Mouse (Mus musculus): ENCODE measurements at regions not wholly inside any gene's neighbourhood (a gene's known extent, or its start where the extent isn't known, plus 50 kb on each side); places are given as distances from the start of the nearest gene placed in this dataset.

GRCm38 (mm10) chr2:161362325-161362724 lies 253.4 kb upstream of the Chd6 start:
- no peak for ATAC-seq
- no peaks in the 10 kb centered on the region for H3K27me3 ChIP-seq (replicated peaks; ENCODE audit: control insufficient read depth, insufficient read depth, low read length)
- H3K4me2 ChIP-seq (ENCODE audit: low read length), result no peak overlapping the region
- 63% methylated on average over 3 of the region's 3 CpGs for WGBS
- no peak overlapping the region for H3K9ac ChIP-seq (replicated peaks; ENCODE audit: low read depth, low read length)
- H3K27ac ChIP-seq (ENCODE audit: low read length), result no peak overlapping the region
- no peaks in the 10 kb centered on the region for H3K9me3 ChIP-seq (ENCODE audit: control insufficient read depth, low read length)
- H3K36me3 ChIP-seq (ENCODE audit: control insufficient read depth, insufficient read depth), result no peaks in the 10 kb centered on the region
- H3K4me1 ChIP-seq (replicated peaks; ENCODE audit: control insufficient read depth, insufficient read depth, low read length), result peaks cover 7% of the 10 kb centered on the region
- H3K4me3 ChIP-seq (replicated peaks; ENCODE audit: low read length), result no peak overlapping the region

- no peak overlapping the region for H3K27ac ChIP-seq (ENCODE audit: low read length)
- H3K27me3 ChIP-seq (replicated peaks; ENCODE audit: control insufficient read depth, insufficient read depth, low read length), result no peaks in the 10 kb centered on the region
- 9% methylated on average over 4 of the region's 4 CpGs for WGBS
- H3K36me3 ChIP-seq (ENCODE audit: control insufficient read depth, insufficient read depth), result no peaks in the 10 kb centered on the region
- H3K9ac ChIP-seq (replicated peaks; ENCODE audit: low read depth, low read length), result no peak overlapping the region
- H3K4me1 ChIP-seq (replicated peaks; ENCODE audit: control insufficient read depth, insufficient read depth, low read length), result peaks cover 10% of the 10 kb centered on the region
- H3K9me3 ChIP-seq (ENCODE audit: control insufficient read depth, low read length), result no peaks in the 10 kb centered on the region
- peak; percentile 93 for ATAC-seq
- H3K4me3 ChIP-seq (replicated peaks; ENCODE audit: low read length), result no peak overlapping the region
- no peak overlapping the region for H3K4me2 ChIP-seq (ENCODE audit: low read length)
Measured at GRCm38 (mm10) chr2:161349110-161349509, 240.2 kb upstream of the Chd6 start.

DNA sequence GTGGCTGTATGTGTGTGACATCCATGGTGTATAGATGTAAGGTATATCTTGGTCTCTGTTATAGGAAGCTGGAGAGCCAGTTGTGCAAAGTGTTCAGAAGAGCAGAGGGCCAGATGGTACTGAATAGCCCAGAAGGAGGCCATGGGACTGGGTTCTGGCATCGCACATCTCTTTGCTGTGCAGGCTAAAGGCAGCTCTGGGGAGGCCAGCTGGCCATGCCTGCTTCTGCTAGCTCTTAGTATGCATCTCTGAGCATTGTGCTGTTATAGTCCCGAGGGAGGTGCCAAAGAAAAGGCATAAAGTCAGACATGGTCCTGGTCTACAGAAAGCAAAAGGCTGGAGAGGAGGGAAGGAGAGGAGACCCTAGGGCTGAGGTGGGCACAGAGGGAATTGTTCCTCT lies 235.1 kb upstream of the Chd6 start:
- H3K36me3 ChIP-seq (ENCODE audit: control insufficient read depth, insufficient read depth), result no peaks in the 10 kb centered on the region
- H3K4me2 ChIP-seq (ENCODE audit: low read length), result no peak overlapping the region
- ATAC-seq, result no peak
- H3K27me3 ChIP-seq (replicated peaks; ENCODE audit: control insufficient read depth, insufficient read depth, low read length), result no peaks in the 10 kb centered on the region
- H3K4me1 ChIP-seq (replicated peaks; ENCODE audit: control insufficient read depth, insufficient read depth, low read length), result peaks cover 45% of the 10 kb centered on the region
- no peak overlapping the region for H3K9ac ChIP-seq (replicated peaks; ENCODE audit: low read depth, low read length)
- H3K27ac ChIP-seq (ENCODE audit: low read length), result no peak overlapping the region
- H3K9me3 ChIP-seq (ENCODE audit: control insufficient read depth, low read length), result no peaks in the 10 kb centered on the region
- H3K4me3 ChIP-seq (replicated peaks; ENCODE audit: low read length), result no peak overlapping the region
- WGBS, result 58% methylated on average over 2 of the region's 2 CpGs

DNA sequence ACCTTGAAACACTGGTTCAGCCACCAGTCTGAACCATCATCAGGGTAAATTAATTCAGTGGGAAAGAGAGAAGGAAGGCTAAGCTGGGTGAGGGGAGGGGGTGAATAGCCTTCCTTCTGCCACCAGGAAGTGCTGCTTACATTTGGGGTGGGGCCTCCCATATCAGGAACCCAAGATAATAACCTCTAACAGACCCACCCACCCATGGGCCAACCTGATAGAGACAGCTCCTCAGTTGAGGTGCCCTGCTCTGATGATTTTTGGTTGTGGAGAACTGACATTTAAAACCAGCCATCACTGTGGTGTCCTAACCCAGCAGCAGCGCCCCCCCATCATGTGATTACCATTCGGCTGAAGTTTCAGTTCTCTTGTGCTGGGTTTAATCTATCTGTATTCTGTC lies 233.8 kb upstream of the Chd6 start:
- no peak for ATAC-seq
- H3K4me1 ChIP-seq (replicated peaks; ENCODE audit: control insufficient read depth, insufficient read depth, low read length), result peaks cover 40% of the 10 kb centered on the region
- WGBS, result 81% methylated on average over 2 of the region's 2 CpGs
- H3K36me3 ChIP-seq (ENCODE audit: control insufficient read depth, insufficient read depth), result no peaks in the 10 kb centered on the region
- no peak overlapping the region for H3K9ac ChIP-seq (replicated peaks; ENCODE audit: low read depth, low read length)
- no peak overlapping the region for H3K4me2 ChIP-seq (ENCODE audit: low read length)
- no peak overlapping the region for H3K4me3 ChIP-seq (replicated peaks; ENCODE audit: low read length)
- H3K27ac ChIP-seq (ENCODE audit: low read length), result no peak overlapping the region
- no peaks in the 10 kb centered on the region for H3K9me3 ChIP-seq (ENCODE audit: control insufficient read depth, low read length)
- no peaks in the 10 kb centered on the region for H3K27me3 ChIP-seq (replicated peaks; ENCODE audit: control insufficient read depth, insufficient read depth, low read length)

- no peak overlapping the region for H3K9ac ChIP-seq (replicated peaks; ENCODE audit: low read depth, low read length)
- peak overlapping the region; percentile 41 for H3K27ac ChIP-seq (ENCODE audit: low read length)
- ATAC-seq, result peak; percentile 88
- H3K36me3 ChIP-seq (ENCODE audit: control insufficient read depth, insufficient read depth), result no peaks in the 10 kb centered on the region
- peak overlapping the region; percentile 17 for H3K4me2 ChIP-seq (ENCODE audit: low read length)
- H3K4me1 ChIP-seq (replicated peaks; ENCODE audit: control insufficient read depth, insufficient read depth, low read length), result peaks cover 40% of the 10 kb centered on the region
- no peak overlapping the region for H3K4me3 ChIP-seq (replicated peaks; ENCODE audit: low read length)
- no peaks in the 10 kb centered on the region for H3K9me3 ChIP-seq (ENCODE audit: control insufficient read depth, low read length)
- no peaks in the 10 kb centered on the region for H3K27me3 ChIP-seq (replicated peaks; ENCODE audit: control insufficient read depth, insufficient read depth, low read length)
- WGBS, result 0% methylated on average over 11 of the region's 11 CpGs
Measured at GRCm38 (mm10) chr2:161341368-161341891, 232.6 kb upstream of the Chd6 start.

- H3K4me2 ChIP-seq (ENCODE audit: low read length), result no peak overlapping the region
- peaks cover 40% of the 10 kb centered on the region for H3K4me1 ChIP-seq (replicated peaks; ENCODE audit: control insufficient read depth, insufficient read depth, low read length)
- H3K27ac ChIP-seq (ENCODE audit: low read length), result no peak overlapping the region
- no peak overlapping the region for H3K4me3 ChIP-seq (replicated peaks; ENCODE audit: low read length)
- H3K9ac ChIP-seq (replicated peaks; ENCODE audit: low read depth, low read length), result no peak overlapping the region
- H3K36me3 ChIP-seq (ENCODE audit: control insufficient read depth, insufficient read depth), result no peaks in the 10 kb centered on the region
- no peak for ATAC-seq
- H3K27me3 ChIP-seq (replicated peaks; ENCODE audit: control insufficient read depth, insufficient read depth, low read length), result no peaks in the 10 kb centered on the region
- 49% methylated on average over 9 of the region's 9 CpGs for WGBS
- H3K9me3 ChIP-seq (ENCODE audit: control insufficient read depth, low read length), result no peaks in the 10 kb centered on the region
Measured at GRCm38 (mm10) chr2:161340291-161340690, 231.4 kb upstream of the Chd6 start.

DNA sequence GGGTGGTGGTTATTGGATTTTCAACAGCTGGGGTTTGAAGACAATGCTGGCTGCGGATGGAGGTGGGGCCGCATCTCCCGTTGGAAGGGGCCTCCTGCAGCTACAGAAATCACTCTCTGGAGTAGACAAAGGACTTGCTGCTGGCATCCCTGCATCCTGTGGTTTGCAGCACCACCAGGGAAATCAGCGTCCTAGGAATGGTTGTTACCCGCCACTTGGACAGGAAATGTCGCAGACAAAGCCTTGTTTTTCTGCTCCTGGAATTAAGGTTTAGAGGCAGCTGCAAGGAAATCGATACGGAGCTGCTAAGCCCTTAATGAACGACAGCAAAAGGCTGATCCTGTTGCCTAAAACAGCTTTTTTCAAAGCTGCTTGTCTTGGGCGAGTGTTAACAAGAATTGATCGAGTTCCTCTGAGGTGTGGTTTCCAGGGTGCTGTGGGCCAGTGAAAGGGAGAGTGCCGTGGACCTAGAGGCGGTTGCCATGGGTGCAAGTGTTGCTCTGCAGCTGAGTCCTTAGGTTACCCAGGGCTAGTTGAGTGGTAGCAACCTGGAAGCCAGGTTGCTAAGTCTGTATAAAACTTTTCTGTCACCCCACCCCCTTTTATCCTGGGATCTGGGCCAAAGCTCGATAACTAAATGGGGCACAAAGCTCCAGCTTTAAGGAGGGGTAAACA lies 230.6 kb upstream of the Chd6 start:
- ATAC-seq, result peak; percentile 13; the same call in 1 of the 2 replicates
- no peaks in the 10 kb centered on the region for H3K36me3 ChIP-seq (ENCODE audit: control insufficient read depth, insufficient read depth)
- H3K4me1 ChIP-seq (replicated peaks; ENCODE audit: control insufficient read depth, insufficient read depth, low read length), result peaks cover 40% of the 10 kb centered on the region
- no peak overlapping the region for H3K4me2 ChIP-seq (ENCODE audit: low read length)
- peak overlapping the region; percentile 29 for H3K27ac ChIP-seq (ENCODE audit: low read length)
- H3K4me3 ChIP-seq (replicated peaks; ENCODE audit: low read length), result no peak overlapping the region
- H3K9me3 ChIP-seq (ENCODE audit: control insufficient read depth, low read length), result no peaks in the 10 kb centered on the region
- H3K9ac ChIP-seq (replicated peaks; ENCODE audit: low read depth, low read length), result no peak overlapping the region
- 2% methylated on average over 14 of the region's 14 CpGs for WGBS
- no peaks in the 10 kb centered on the region for H3K27me3 ChIP-seq (replicated peaks; ENCODE audit: control insufficient read depth, insufficient read depth, low read length)

GRCm38 (mm10) chr2:161338953-161339326 lies 230.1 kb upstream of the Chd6 start:
- WGBS, result 8% methylated on average over 3 of the region's 3 CpGs
- Histone ChIP-seq H3K4me3 (replicated peaks; ENCODE audit: low read length) (no peak overlapping the region), H3K9me3 (ENCODE audit: control insufficient read depth, low read length) (no peaks in the 10 kb centered on the region), H3K4me1 (replicated peaks; ENCODE audit: control insufficient read depth, insufficient read depth, low read length) (peaks cover 36% of the 10 kb centered on the region), H3K36me3 (ENCODE audit: control insufficient read depth, insufficient read depth) (no peaks in the 10 kb centered on the region), H3K4me2 (ENCODE audit: low read length) (no peak overlapping the region), H3K27ac (ENCODE audit: low read length) (peak overlapping the region; percentile 29; the same call in 1 of the 2 replicates), H3K9ac (replicated peaks; ENCODE audit: low read depth, low read length) (no peak overlapping the region), H3K27me3 (replicated peaks; ENCODE audit: control insufficient read depth, insufficient read depth, low read length) (no peaks in the 10 kb centered on the region)
- ATAC-seq, result peak; percentile 21; the same call in 1 of the 2 replicates

- H3K27ac ChIP-seq (ENCODE audit: low read length), result no peak overlapping the region
- no peaks in the 10 kb centered on the region for H3K36me3 ChIP-seq (ENCODE audit: control insufficient read depth, insufficient read depth)
- H3K27me3 ChIP-seq (replicated peaks; ENCODE audit: control insufficient read depth, insufficient read depth, low read length), result no peaks in the 10 kb centered on the region
- H3K9me3 ChIP-seq (ENCODE audit: control insufficient read depth, low read length), result no peaks in the 10 kb centered on the region
- 27% methylated on average over 2 of the region's 2 CpGs for WGBS
- peaks cover 4% of the 10 kb centered on the region for H3K4me1 ChIP-seq (replicated peaks; ENCODE audit: control insufficient read depth, insufficient read depth, low read length)
- H3K9ac ChIP-seq (replicated peaks; ENCODE audit: low read depth, low read length), result no peak overlapping the region
- no peak overlapping the region for H3K4me3 ChIP-seq (replicated peaks; ENCODE audit: low read length)
- ATAC-seq, result no peak
- no peak overlapping the region for H3K4me2 ChIP-seq (ENCODE audit: low read length)
Measured at GRCm38 (mm10) chr2:161332653-161333052, 223.8 kb upstream of the Chd6 start.
